9 mouse cellular contexts compared by ENCODE assay signal in genomic region chr16:44493868-44494267, GRCm38 (mm10).
DNase-seq lines count a peak whose midpoint lies in the region; ATAC-seq lines count a peak whose summit lies in the region.
"Had no signal": no experiment of that assay in that cellular context is flagged by ENCODE, and none has a peak within 500 bp of the region (broad histone marks: within the 10 kb centered on the region; RNA-seq: fewer than 3 reads in every experiment).

No protein-coding gene starts in this region.

- peaks cover 82% of the 10 kb centered on the region for H3K36me3 ChIP-seq in forebrain, embryonic 13.5 days (ENCODE audit: poor library complexity, severe bottlenecking)
- H3K36me3 ChIP-seq in limb, embryonic 13.5 days, result peaks cover 97% of the 10 kb centered on the region

- H3K27me3 ChIP-seq in forebrain, embryonic 13.5 days, result no peaks in the 10 kb centered on the region
- H3K27me3 ChIP-seq in limb, embryonic 13.5 days, result no peaks in the 10 kb centered on the region
- H3K27me3 ChIP-seq: CH12.LX had no signal

- H3K9me3 ChIP-seq in forebrain, embryonic 13.5 days (replicated peaks), result peaks cover 4% of the 10 kb centered on the region
- H3K9me3 ChIP-seq in limb, embryonic 13.5 days, result 0 out of 2 replicates have a peak, but pooled peaks cover 4% of the 10 kb centered on the region

- WGBS in forebrain, embryonic 13.5 days, result 5% methylated on average over 6 of the region's 6 CpGs
- WGBS in limb, embryonic 13.5 days, result 31% methylated on average over 6 of the region's 6 CpGs

- H3K4me2 ChIP-seq in forebrain, embryonic 13.5 days, result peak overlapping the region; percentile 12
- no peak overlapping the region for H3K4me2 ChIP-seq in limb, embryonic 13.5 days (replicated peaks)

- peak; percentile 44 for ATAC-seq in forebrain, embryonic 13.5 days
- ATAC-seq in limb, embryonic 13.5 days (ENCODE audit: low FRiP score, low read depth), result no peak
- ATAC-seq in frontal cortex, adult (ENCODE audit: low TSS enrichment), result no peak
- no peak for ATAC-seq in erythroblast, adult 5-6 weeks (replicated peaks; ENCODE audit: low FRiP score, poor library complexity, severe bottlenecking)

- H3K4me3 ChIP-seq in forebrain, embryonic 13.5 days, result no peak overlapping the region
- H3K4me3 ChIP-seq in limb, embryonic 13.5 days, result no peak overlapping the region

- peak overlapping the region; percentile 86 for H3K27ac ChIP-seq in forebrain, embryonic 13.5 days
- H3K27ac ChIP-seq in limb, embryonic 13.5 days, result peak overlapping the region; percentile 78

- H3K4me1 ChIP-seq in forebrain, embryonic 13.5 days, result peaks cover 39% of the 10 kb centered on the region
- peaks cover 51% of the 10 kb centered on the region for H3K4me1 ChIP-seq in limb, embryonic 13.5 days

- peak; percentile 9 to 30 for DNase-seq in cerebellum, postnatal 14 days
- DNase-seq in cerebellum, postnatal 36 days, result no peak
- DNase-seq in 3T3-L1 (ENCODE audit: low read depth, low spot score), result peak; percentile 15
- DNase-seq in frontal cortex, postnatal 10 days (ENCODE audit: low spot score in 2 of 2), result no peak

- no peak overlapping the region for H3K9ac ChIP-seq in forebrain, embryonic 13.5 days
- no peak overlapping the region for H3K9ac ChIP-seq in limb, embryonic 13.5 days

Comparison
In these comparisons a context has a peak if more than half of its experiments do, and no peak if none do; other contexts are left out.
1. DNase-seq: peak in cerebellum, postnatal 14 days (2 of 2) and 3T3-L1 (single experiment); none in cerebellum, postnatal 36 days (0 of 2) and frontal cortex, postnatal 10 days (0 of 2).